Mouse (Mus musculus) testis, postnatal 10 days (tissue): ENCODE results near the gene Pcnx4.

Source experiments
- DNase-seq: peaks from one replicate; pipeline ENCODE4 v3.0.0; 2021; ENCODE audit warnings: low spot score

Gene Pcnx4

GRCm38 (mm10) chr12:72536021-72536597, at the start of gene Pcnx4:
Pcnx4 (plus strand) TSS chr12:72536383.
- peak; percentile 98 for DNase-seq

- DNase-seq, result no peak
Observed at GRCm38 (mm10) chr12:72487498-72487897, 48.7 kb upstream of the Pcnx4 start.

GRCm38 (mm10) chr12:72489995-72490394, 46.2 kb upstream of the Pcnx4 start:
- no peak for DNase-seq

GRCm38 (mm10) chr12:72491063-72491719, 45.0 kb upstream of the Pcnx4 start:
- no peak for DNase-seq

- no peak for DNase-seq
Observed at GRCm38 (mm10) chr12:72496866-72497600, 39.1 kb upstream of the Pcnx4 start.

GRCm38 (mm10) chr12:72509606-72510005, 26.6 kb upstream of the Pcnx4 start:
- DNase-seq, result no peak

- no peak for DNase-seq
Observed at GRCm38 (mm10) chr12:72515446-72515845, 20.7 kb upstream of the Pcnx4 start.

- no peak for DNase-seq
Observed at GRCm38 (mm10) chr12:72518114-72518728, 18.0 kb upstream of the Pcnx4 start.

- DNase-seq, result no peak
Observed at GRCm38 (mm10) chr12:72519352-72519751, 16.8 kb upstream of the Pcnx4 start.

GRCm38 (mm10) chr12:72519855-72520254, 16.3 kb upstream of the Pcnx4 start:
- DNase-seq, result no peak

GRCm38 (mm10) chr12:72520645-72521044, 15.5 kb upstream of the Pcnx4 start:
- peak; percentile 85 for DNase-seq

- no peak for DNase-seq
Observed at GRCm38 (mm10) chr12:72525588-72525987, 10.6 kb upstream of the Pcnx4 start.

GRCm38 (mm10) chr12:72532303-72532702, 3.9 kb upstream of the Pcnx4 start:
- no peak for DNase-seq

GRCm38 (mm10) chr12:72533986-72534385, 2.2 kb upstream of the Pcnx4 start:
- DNase-seq, result no peak

- peak; percentile 57 for DNase-seq
Observed at GRCm38 (mm10) chr12:72535599-72535998, 584 bp upstream of the Pcnx4 start.

GRCm38 (mm10) chr12:72538571-72538970, 2.4 kb downstream of the Pcnx4 start:
- no peak for DNase-seq

- no peak for DNase-seq
Observed at GRCm38 (mm10) chr12:72554347-72554746, 18.2 kb downstream of the Pcnx4 start.

- DNase-seq, result no peak
Observed at GRCm38 (mm10) chr12:72564281-72564795, 28.2 kb downstream of the Pcnx4 start.

GRCm38 (mm10) chr12:72582021-72582420, 45.8 kb downstream of the Pcnx4 start:
- no peak for DNase-seq

GRCm38 (mm10) chr12:72583099-72583498, 46.9 kb downstream of the Pcnx4 start:
- no peak for DNase-seq

- DNase-seq, result no peak
Observed at GRCm38 (mm10) chr12:72585339-72585738, 49.2 kb downstream of the Pcnx4 start.

GRCm38 (mm10) chr12:72592991-72593390, 56.8 kb downstream of the Pcnx4 start:
- DNase-seq, result no peak

- no peak for DNase-seq
Observed at GRCm38 (mm10) chr12:72594001-72594400, 57.8 kb downstream of the Pcnx4 start.
